Mouse (Mus musculus): ENCODE results near the gene Cnst.
"Not testable (repeated sequence)": the region's sequence is repeated elsewhere in the genome, so short reads cannot be mapped to it uniquely, and the experiment has no call there.

Cnst gene

GRCm38 (mm10) chr1:179604526-179604925, 58.4 kb downstream of the Cnst start:
- DNase-seq = no peak

- no peak for DNase-seq
Measured at GRCm38 (mm10) chr1:179606004-179606723, 60.0 kb downstream of the Cnst start.

GRCm38 (mm10) chr1:179608521-179608920, 62.4 kb downstream of the Cnst start:
- DNase-seq = peak; percentile 41 to 57

GRCm38 (mm10) chr1:179609724-179610505, 63.7 kb downstream of the Cnst start:
- no peak for DNase-seq

GRCm38 (mm10) chr1:179611182-179611581, 65.0 kb downstream of the Cnst start:
- DNase-seq = no peak

GRCm38 (mm10) chr1:179612418-179612817, 66.2 kb downstream of the Cnst start:
- DNase-seq = no peak

- no peak for DNase-seq
Measured at GRCm38 (mm10) chr1:179612986-179613505, 66.9 kb downstream of the Cnst start.

GRCm38 (mm10) chr1:179617426-179617825, 71.3 kb downstream of the Cnst start:
- no peak for DNase-seq

- no peak for DNase-seq
Measured at GRCm38 (mm10) chr1:179622665-179623064, 76.5 kb downstream of the Cnst start.

- peak; percentile 17 to 76 for DNase-seq
Measured at GRCm38 (mm10) chr1:179623657-179624056, 77.5 kb downstream of the Cnst start.

GRCm38 (mm10) chr1:179624354-179624753, 78.2 kb downstream of the Cnst start:
- DNase-seq = peak; percentile 29 to 82

GRCm38 (mm10) chr1:179627855-179628254, 81.7 kb downstream of the Cnst start:
- no peak for DNase-seq

GRCm38 (mm10) chr1:179628438-179629106, 82.4 kb downstream of the Cnst start:
- no peak for DNase-seq

GRCm38 (mm10) chr1:179629276-179629675, 83.1 kb downstream of the Cnst start:
- no peak for DNase-seq

GRCm38 (mm10) chr1:179632746-179633413, 86.7 kb downstream of the Cnst start:
- no peak for DNase-seq

GRCm38 (mm10) chr1:179633414-179633752, 87.2 kb downstream of the Cnst start:
- peak; percentile 31 to 45 for DNase-seq

- no peak for DNase-seq
Measured at GRCm38 (mm10) chr1:179634159-179634558, 88.0 kb downstream of the Cnst start.

- no peak for DNase-seq
Measured at GRCm38 (mm10) chr1:179642726-179643125, 96.6 kb downstream of the Cnst start.

GRCm38 (mm10) chr1:179644151-179644550, 98.0 kb downstream of the Cnst start:
- DNase-seq = peak; percentile 22 to 36

- DNase-seq = peak; percentile 79 to 86
Measured at GRCm38 (mm10) chr1:179645101-179645979, 99.2 kb downstream of the Cnst start.

- DNase-seq = no peak
Measured at GRCm38 (mm10) chr1:179645980-179646268, 99.8 kb downstream of the Cnst start.

- not testable (repeated sequence) for DNase-seq
Measured at GRCm38 (mm10) chr1:179648678-179649077, 102.5 kb downstream of the Cnst start.
